Mouse (Mus musculus) CH12.LX (cell line): ENCODE data around the gene Cacng6. TPM values are rescaled to one million over a fixed set of nuclear protein-coding genes. Genes with fewer than 3 reads are reported as not detected.

Experiments
- DNase-seq: peaks from one replicate; pipeline ENCODE4 v3.0.0-alpha.2; 2013; ENCODE audit errors: extremely low read depth
- H3K27ac ChIP-seq: 2 replicates; pipeline ENCODE4 v1.5.1; 2012; ENCODE audit warnings: low read depth, mild to moderate bottlenecking, control low read depth, moderate library complexity; ENCODE audit not compliant: insufficient read depth
- H3K27me3 ChIP-seq: replicated peaks from 2 replicates; pipeline ENCODE3; 2012; ENCODE audit warnings: inconsistent platforms
- H3K36me3 ChIP-seq, 2 experiments: replicated peaks in 1 of 2; 2 replicates each; pipeline versions ENCODE3 to v1.6.1; 2012; ENCODE audit warnings: inconsistent platforms in 1 of 2, low read length in 1 of 2, mild to moderate bottlenecking in 1 of 2, mixed read lengths in 1 of 2, moderate library complexity in 1 of 2; ENCODE audit not compliant: control insufficient read depth in 1 of 2, insufficient read depth in 1 of 2
- H3K4me1 ChIP-seq, 2 experiments: 2 replicates each; pipeline ENCODE4 v1.6.1; 2012; ENCODE audit warnings: inconsistent platforms in 1 of 2, moderate library complexity in 1 of 2; ENCODE audit not compliant: insufficient read depth in 2 of 2, control insufficient read depth in 1 of 2
- H3K4me2 ChIP-seq: 2 replicates; pipeline ENCODE4 v1.6.1; 2012; ENCODE audit warnings: low read depth, mild to moderate bottlenecking, control low read depth; ENCODE audit not compliant: poor library complexity, insufficient read depth, severe bottlenecking
- H3K4me3 ChIP-seq, 3 experiments: fragments of 150-350 bp in 1 of 3; sonication (generic) in 1 of 3; replicated peaks in 1 of 3; 2 replicates each; pipeline versions ENCODE3 to v1.5.1; 2011 to 2012; ENCODE audit warnings: low read depth in 2 of 3, low read length in 2 of 3, mild to moderate bottlenecking in 2 of 3, moderate library complexity in 2 of 3, control low read depth in 1 of 3, improper control_type of control experiment in 1 of 3, inconsistent platforms in 1 of 3, mixed read lengths in 1 of 3; ENCODE audit not compliant: poor library complexity in 1 of 3
- H3K79me2 ChIP-seq: replicated peaks from 2 replicates; pipeline ENCODE4 v1.6.1; 2012; ENCODE audit warnings: mild to moderate bottlenecking, moderate library complexity; ENCODE audit not compliant: control insufficient read depth, poor library complexity, insufficient read depth, severe bottlenecking; ENCODE audit errors: extremely low read depth
- H3K9ac ChIP-seq: 2 replicates; pipeline ENCODE4 v1.6.1; 2012; ENCODE audit warnings: low read depth, mild to moderate bottlenecking, control low read depth, moderate library complexity; ENCODE audit not compliant: insufficient read depth
- H3K9me3 ChIP-seq: replicated peaks from 2 replicates; pipeline ENCODE3; 2012; ENCODE audit warnings: low read length, inconsistent platforms, mixed read lengths
- CTCF ChIP-seq, 2 experiments: IDR thresholded peaks in 1 of 2; conservative IDR thresholded peaks in 1 of 2; 2 replicates each; pipeline ENCODE4 v1.5.1; 2011 to 2012; ENCODE audit warnings: low read depth in 2 of 2, low read length in 2 of 2, improper control_type of control experiment in 1 of 2, inconsistent platforms in 1 of 2, mild to moderate bottlenecking in 1 of 2, moderate library complexity in 1 of 2
- E2F4 ChIP-seq: IDR thresholded peaks from 2 replicates; pipeline ENCODE4 v1.6.1; 2011; ENCODE audit warnings: low read depth, low read length, improper control_type of control experiment; ENCODE audit not compliant: insufficient replicate concordance
- ELF1 ChIP-seq: IDR thresholded peaks from 2 replicates; pipeline ENCODE4 v1.6.1; 2014; ENCODE audit warnings: low read depth, mild to moderate bottlenecking, inconsistent platforms, low read length, improper control_type of control experiment
- EP300 ChIP-seq: IDR thresholded peaks from 2 replicates; pipeline ENCODE4 v1.6.1; 2011; ENCODE audit warnings: low read length, improper control_type of control experiment
- HCFC1 ChIP-seq: IDR thresholded peaks from 2 replicates; pipeline ENCODE4 v1.6.1; 2012; ENCODE audit warnings: low read depth, mild to moderate bottlenecking, inconsistent platforms, low read length, improper control_type of control experiment
- MEF2A ChIP-seq: IDR thresholded peaks from 2 replicates; pipeline ENCODE4 v1.6.1; 2014; ENCODE audit warnings: low read depth, mild to moderate bottlenecking, inconsistent platforms, low read length, improper control_type of control experiment, borderline replicate concordance
- MXI1 ChIP-seq: IDR thresholded peaks from 2 replicates; pipeline ENCODE4 v1.6.1; 2011; ENCODE audit warnings: mild to moderate bottlenecking, low read depth, low read length, improper control_type of control experiment
- MYC ChIP-seq: IDR thresholded peaks from 2 replicates; pipeline ENCODE4 v1.6.1; 2011; ENCODE audit warnings: low read depth, mild to moderate bottlenecking, improper control_type of control experiment, low read length
- NRF1 ChIP-seq: IDR thresholded peaks from 2 replicates; pipeline ENCODE4 v1.6.1; 2014; ENCODE audit warnings: low read depth, mild to moderate bottlenecking, inconsistent platforms, low read length, improper control_type of control experiment, moderate library complexity
- PAX5 ChIP-seq: IDR thresholded peaks from 2 replicates; pipeline ENCODE4 v1.6.1; 2012; ENCODE audit warnings: low read length, inconsistent platforms, mixed read lengths
- POLR2A ChIP-seq: IDR thresholded peaks from 2 replicates; pipeline ENCODE4 v1.6.1; 2011; ENCODE audit warnings: low read depth, mild to moderate bottlenecking, improper control_type of control experiment, low read length
- RAD21 ChIP-seq: IDR thresholded peaks from 2 replicates; pipeline ENCODE4 v1.6.1; 2011; ENCODE audit warnings: low read depth, mild to moderate bottlenecking, low read length, improper control_type of control experiment, moderate library complexity
- RCOR1 ChIP-seq: conservative IDR thresholded peaks from 2 replicates; pipeline ENCODE4 v1.6.1; 2012; ENCODE audit warnings: low read depth, mild to moderate bottlenecking, inconsistent platforms, low read length, improper control_type of control experiment
- SIN3A ChIP-seq: IDR thresholded peaks from 2 replicates; pipeline ENCODE4 v1.6.1; 2012; ENCODE audit warnings: low read length, improper control_type of control experiment, inconsistent platforms
- SMC3 ChIP-seq: IDR thresholded peaks from 2 replicates; pipeline ENCODE4 v1.6.1; 2011; ENCODE audit warnings: low read depth, low read length, improper control_type of control experiment
- TBP ChIP-seq: conservative IDR thresholded peaks from 2 replicates; pipeline ENCODE4 v1.6.1; 2011; ENCODE audit warnings: low read depth, low read length, improper control_type of control experiment
- TCF12 ChIP-seq: IDR thresholded peaks from 2 replicates; pipeline ENCODE4 v1.6.1; 2014; ENCODE audit warnings: low read depth, mild to moderate bottlenecking, inconsistent platforms, low read length, improper control_type of control experiment
- USF1 ChIP-seq: IDR thresholded peaks from 2 replicates; pipeline ENCODE4 v1.6.1; 2014; ENCODE audit warnings: low read depth, mild to moderate bottlenecking, inconsistent platforms, low read length, improper control_type of control experiment
- USF2 ChIP-seq: conservative IDR thresholded peaks from 2 replicates; pipeline ENCODE4 v1.6.1; 2011; ENCODE audit warnings: low read depth, low read length, improper control_type of control experiment
- ZKSCAN1 ChIP-seq: IDR thresholded peaks from 2 replicates; pipeline ENCODE4 v1.6.1; 2012; ENCODE audit warnings: low read depth, inconsistent platforms, low read length, improper control_type of control experiment, borderline replicate concordance
- ZMIZ1 ChIP-seq: IDR thresholded peaks from 2 replicates; pipeline ENCODE4 v1.6.1; 2012; ENCODE audit warnings: low read depth, mild to moderate bottlenecking, inconsistent platforms, low read length, improper control_type of control experiment
- ZNF384 ChIP-seq: IDR thresholded peaks from 2 replicates; pipeline ENCODE4 v1.6.1; 2012; ENCODE audit warnings: low read depth, low read length, improper control_type of control experiment, inconsistent platforms
- dilution Hi-C: fragments of 300-500 bp; cut with MboI; formaldehyde crosslinking; loops from 2 replicates; pipeline ENCODE4 v1.14.3; 2020; ENCODE audit warnings: low sequenced_read_pairs; ENCODE audit not compliant: extremely low pct_unique_long_range_greater_than_20kb, extremely low pct_ligation_motif_present
- in situ Hi-C: fragments of 300-500 bp; cut with MboI; formaldehyde crosslinking; loops from 3 replicates; pipeline ENCODE4 v1.14.3; 2019; ENCODE audit warnings: low sequenced_read_pairs, low pct_ligation_motif_present, low pct_unique_long_range_greater_than_20kb, mixed read lengths
- polyA plus RNA-seq: library from polyadenylated mRNA; unstranded; fragments of >175 nt; gene quantifications from 2 replicates; pipeline ENCODE4 v1.2.1, GENCODE M21; 2012; ENCODE audit warnings: low read depth; ENCODE audit not compliant: insufficient read length
- total RNA-seq, 2 experiments: library from RNA; depleted of rRNA; stranded (reverse); fragments of 300-350 nt in 1 of 2; fragments of >200 nt in 1 of 2; gene quantifications; 2 replicates each; pipeline ENCODE4 v1.2.3; 2012 to 2014

The Cacng6 gene
- total and polyA plus RNA-seq, 3 experiments: not detected

- peaks cover 0 to 5% of the 10 kb centered on the region in 2 experiments; a peak in 1 of 4 replicates for H3K4me1 ChIP-seq
- DNase-seq: no peak
- no peak overlapping the region for H3K4me2 ChIP-seq
- peaks cover 2% of the 10 kb centered on the region for H3K27me3 ChIP-seq
- TF ChIP-seq USF2 (no peak), MEF2A (no peak), USF1 (no peak), CTCF (conservative IDR thresholded peaks at IDR 0.05 in 1 of 2, IDR thresholded peaks at IDR 0.05 in 1 of 2; ENCODE audit: low read depth in 2 of 2, low read length in 2 of 2) (no peak), NRF1 (no peak), SMC3 (no peak), MXI1 (no peak), ZMIZ1 (no peak), ELF1 (no peak), ZNF384 (no peak), E2F4 (no peak), RAD21 (no peak), TBP (no peak), TCF12 (no peak)
- in situ Hi-C loops (no loop called here), dilution Hi-C loops (no loop called here)
- no peak overlapping the region for H3K4me3 ChIP-seq
- no peaks in the 10 kb centered on the region for H3K36me3 ChIP-seq
- no peaks in the 10 kb centered on the region for H3K79me2 ChIP-seq
- no peaks in the 10 kb centered on the region for H3K9me3 ChIP-seq
- H3K27ac ChIP-seq: no peak overlapping the region
- H3K9ac ChIP-seq: no peak overlapping the region
Measured at GRCm38 (mm10) chr7:3430161-3430560, 6.2 kb downstream of the Cacng6 start.

GRCm38 (mm10) chr7:3432066-3432465 lies 8.1 kb downstream of the Cacng6 start:
- TF ChIP-seq EP300: no peak
- TF ChIP-seq ZNF384: no peak
- TF ChIP-seq HCFC1: no peak
- TF ChIP-seq ZKSCAN1: no peak
- no peak for TF ChIP-seq PAX5
- TF ChIP-seq POLR2A: no peak
- no peak for TF ChIP-seq RCOR1
- no peak for TF ChIP-seq E2F4
- TF ChIP-seq SIN3A: no peak
- no peak for TF ChIP-seq TCF12
- no peak for TF ChIP-seq MYC
- DNase-seq: no peak
- H3K9me3 ChIP-seq: no peaks in the 10 kb centered on the region
- no peak overlapping the region for H3K27ac ChIP-seq
- peaks cover 2% of the 10 kb centered on the region for H3K27me3 ChIP-seq
- no peaks in the 10 kb centered on the region for H3K79me2 ChIP-seq
- H3K36me3 ChIP-seq: no peaks in the 10 kb centered on the region
- in situ Hi-C loops: no loop called here
- H3K4me1 ChIP-seq: peaks cover 0 to 5% of the 10 kb centered on the region in 2 experiments; a peak in 1 of 4 replicates
- H3K4me2 ChIP-seq: no peak overlapping the region
- H3K9ac ChIP-seq: no peak overlapping the region
- H3K4me3 ChIP-seq: no peak overlapping the region
- dilution Hi-C loops: no loop called here
